Mouse (Mus musculus) cerebellum, adult 9-11 months (tissue): Measurements from ENCODE around the gene Hdac9.

Experiments
- DNase-seq: peaks from one replicate; pipeline ENCODE4 v3.0.0; 2022

Hdac9 gene

GRCm38 (mm10) chr12:34579220-34579619, 337.7 kb downstream of the Hdac9 start:
- no peak for DNase-seq

DNA sequence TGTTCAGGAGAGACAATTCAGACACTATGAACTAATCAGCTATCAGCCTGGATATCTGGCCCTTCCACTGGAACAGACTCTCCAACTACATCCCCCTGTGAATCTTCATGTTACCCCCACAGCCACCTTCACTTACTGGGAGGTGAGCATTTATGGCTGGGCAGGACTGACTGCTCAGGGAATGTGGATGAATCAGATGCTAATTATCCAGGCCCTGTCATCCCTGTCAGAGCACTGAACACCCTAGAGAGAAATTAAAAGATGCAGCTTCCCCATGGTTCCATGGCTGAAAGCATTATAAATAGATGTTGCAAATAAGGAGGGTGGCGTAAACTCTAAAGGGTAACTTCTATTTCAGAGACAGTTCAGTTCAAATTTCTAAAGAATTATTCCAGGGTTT, 345.8 kb downstream of the Hdac9 start:
- DNase-seq = no peak

DNA sequence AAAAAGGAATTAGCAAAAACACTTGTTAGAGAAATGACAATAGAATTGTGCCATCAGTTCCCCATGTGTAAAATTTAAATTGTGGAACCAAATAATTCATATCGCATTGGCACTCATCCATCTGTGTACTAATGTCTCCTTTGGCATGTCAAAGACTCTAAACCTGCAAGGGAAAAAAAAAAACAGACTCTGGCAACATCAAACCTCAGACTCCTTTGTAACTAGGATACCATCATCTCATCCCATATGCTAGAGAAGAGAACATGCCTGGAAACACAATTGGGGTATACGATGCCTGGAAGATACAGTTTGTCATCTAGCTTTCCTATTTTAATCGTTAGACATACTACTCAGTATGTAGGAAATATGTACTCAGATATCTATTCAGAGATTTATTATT, 347.4 kb downstream of the Hdac9 start:
- no peak for DNase-seq

- no peak for DNase-seq
Observed at GRCm38 (mm10) chr12:34569052-34569451, 347.8 kb downstream of the Hdac9 start.

- no peak for DNase-seq
Observed at GRCm38 (mm10) chr12:34562331-34562730, 354.6 kb downstream of the Hdac9 start.

GRCm38 (mm10) chr12:34559001-34559400, 357.9 kb downstream of the Hdac9 start:
- no peak for DNase-seq

- no peak for DNase-seq
Observed at GRCm38 (mm10) chr12:34554803-34555202, 362.1 kb downstream of the Hdac9 start.

- DNase-seq = no peak
Observed at GRCm38 (mm10) chr12:34550268-34550667, 366.6 kb downstream of the Hdac9 start.

DNA sequence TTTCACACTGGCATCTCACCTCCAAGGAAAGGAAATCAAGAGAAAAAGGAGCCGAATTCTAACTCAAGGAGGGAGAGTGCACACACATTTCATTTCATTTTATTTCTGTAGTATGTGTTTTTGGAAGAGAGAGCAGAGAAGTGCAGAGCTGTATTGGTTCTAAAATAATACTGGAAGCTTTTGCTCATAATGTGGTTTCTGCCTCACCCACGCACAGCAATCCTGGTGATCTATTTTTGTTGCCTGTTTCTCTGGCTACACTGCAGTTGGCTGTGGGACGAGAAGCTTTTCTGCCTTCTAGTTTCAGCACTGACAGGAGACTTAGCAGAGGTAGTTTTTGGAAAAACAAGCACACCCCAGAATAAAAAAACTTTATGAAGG, 387.7 kb downstream of the Hdac9 start:
- peak; percentile 30 for DNase-seq

DNA sequence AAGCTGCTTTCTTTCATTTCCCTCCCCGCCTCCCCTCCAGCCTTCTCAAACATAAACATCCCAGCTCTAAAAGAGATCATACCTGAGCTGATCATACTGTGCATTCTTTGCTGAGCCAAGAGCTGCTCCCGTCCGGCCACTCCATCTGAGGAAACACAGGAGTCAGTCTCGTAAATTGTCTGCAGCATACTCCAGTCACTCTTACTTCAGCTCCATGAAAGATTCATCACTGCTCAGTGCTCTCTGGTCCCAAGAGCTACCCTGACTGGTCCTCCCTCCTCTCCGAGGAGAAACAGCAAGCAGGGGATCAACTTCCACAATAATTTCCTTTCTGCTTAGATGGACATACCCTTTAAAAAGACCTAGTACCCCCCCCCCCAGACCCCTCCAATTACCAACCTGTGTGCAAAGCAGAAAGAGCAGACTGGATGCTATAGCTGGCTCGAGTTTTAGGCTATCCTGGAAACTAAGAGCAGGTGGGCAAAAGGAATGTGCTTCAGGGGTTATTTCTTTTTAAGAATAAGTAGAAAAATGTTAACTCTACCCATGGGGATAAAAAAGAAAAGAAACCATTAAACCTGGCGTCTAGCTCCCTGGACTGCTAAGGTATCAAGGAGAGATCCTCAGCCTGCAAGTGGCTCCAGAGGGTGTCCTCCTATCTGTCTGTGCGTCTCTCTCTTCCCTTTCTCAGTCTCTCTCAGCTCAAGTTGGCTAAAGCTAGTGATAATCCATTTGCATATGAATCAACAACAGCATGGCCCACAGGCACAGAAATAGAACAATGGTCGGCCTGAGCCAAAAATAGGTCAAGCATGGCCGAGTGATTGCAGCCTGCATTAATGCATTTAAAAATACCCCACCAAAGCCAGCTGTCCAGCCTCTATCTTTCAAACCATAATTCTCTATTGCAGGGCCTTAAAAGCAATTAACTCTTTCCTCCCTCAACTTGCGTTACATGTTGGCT, 388.4 kb downstream of the Hdac9 start:
- DNase-seq = peak; percentile 46

DNA sequence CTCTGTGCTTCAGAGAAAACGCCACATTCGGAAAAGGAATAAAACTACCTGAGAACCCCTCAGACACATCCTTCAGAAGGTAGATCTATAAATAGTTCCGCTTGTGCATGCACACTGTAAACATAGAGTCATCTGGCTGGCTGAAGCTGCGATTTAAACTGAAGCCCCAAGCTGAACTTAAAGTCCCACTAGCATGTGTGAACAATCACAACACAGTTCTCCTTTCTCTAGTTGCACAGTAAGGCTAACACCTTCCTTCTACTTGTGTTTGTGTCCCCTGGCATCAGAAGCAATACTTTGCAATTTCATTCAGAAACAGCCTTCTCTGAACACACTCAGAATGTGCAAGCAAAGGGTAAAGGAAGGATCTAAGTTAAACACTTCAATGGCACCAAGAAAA, 389.1 kb downstream of the Hdac9 start:
- DNase-seq = no peak

DNA sequence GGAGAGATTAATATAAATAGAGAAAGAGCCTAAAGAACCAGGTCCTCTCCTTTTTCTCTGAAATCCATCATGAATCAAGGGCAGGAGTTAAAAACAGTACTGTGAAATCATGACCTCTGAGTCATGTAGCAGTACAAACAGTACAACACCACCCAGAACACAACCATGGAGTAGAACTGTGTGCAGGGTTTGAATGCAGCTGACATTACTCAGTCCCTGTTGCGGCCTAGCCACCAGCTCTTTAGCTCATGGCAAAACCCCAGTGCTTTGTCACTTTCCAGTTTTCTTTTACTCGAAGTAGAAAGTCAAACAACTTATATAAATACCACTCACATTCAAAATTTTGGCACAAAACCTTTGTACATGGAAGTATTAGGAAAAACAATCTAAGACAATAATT, 395.4 kb downstream of the Hdac9 start:
- no peak for DNase-seq

- no peak for DNase-seq
Observed at GRCm38 (mm10) chr12:34516769-34517562, 399.9 kb downstream of the Hdac9 start.

DNA sequence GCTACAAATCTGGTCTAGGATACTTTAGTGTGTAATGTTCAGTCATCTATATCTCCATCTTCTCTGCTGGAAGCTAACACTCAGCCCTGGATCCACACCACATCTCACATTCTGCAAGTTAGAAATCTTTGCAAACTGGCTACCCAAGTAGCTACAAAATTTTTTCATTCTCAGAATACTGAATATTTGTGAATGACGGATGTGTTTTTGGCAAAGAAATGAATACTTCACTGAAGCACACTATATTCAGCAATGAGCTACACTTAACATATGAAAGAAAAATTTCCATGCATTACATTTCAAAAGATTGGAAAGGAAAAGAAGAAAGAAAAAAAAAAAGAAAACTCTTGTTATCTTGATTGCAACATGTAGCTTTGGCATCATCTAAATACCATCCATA, 410.6 kb downstream of the Hdac9 start:
- no peak for DNase-seq

GRCm38 (mm10) chr12:34498751-34499626, 417.9 kb downstream of the Hdac9 start:
- no peak for DNase-seq

GRCm38 (mm10) chr12:34498331-34498730, 418.6 kb downstream of the Hdac9 start:
- DNase-seq = no peak

GRCm38 (mm10) chr12:34497702-34498101, 419.2 kb downstream of the Hdac9 start:
- DNase-seq = no peak

DNA sequence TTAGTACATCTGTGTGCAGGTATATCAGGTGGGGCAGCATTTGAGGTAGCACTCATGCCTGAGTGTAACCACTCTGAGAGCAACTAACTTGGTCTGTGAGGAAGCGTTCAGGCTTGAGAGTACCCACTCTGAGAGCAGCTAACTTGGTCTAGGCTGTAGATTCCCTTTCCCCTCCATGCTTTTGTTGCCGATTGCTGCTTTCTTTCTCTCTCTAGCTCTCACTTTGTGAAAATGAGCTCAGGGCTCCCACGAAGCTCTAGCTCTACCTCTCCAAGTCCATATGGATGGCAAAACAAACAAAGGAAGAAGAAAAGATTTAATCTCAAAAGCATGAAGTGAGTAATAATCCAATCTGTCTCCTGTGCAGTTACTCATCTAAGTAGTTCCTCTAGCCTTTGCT, 421.0 kb downstream of the Hdac9 start:
- DNase-seq = no peak

GRCm38 (mm10) chr12:34489629-34490028, 427.3 kb downstream of the Hdac9 start:
- no peak for DNase-seq

DNA sequence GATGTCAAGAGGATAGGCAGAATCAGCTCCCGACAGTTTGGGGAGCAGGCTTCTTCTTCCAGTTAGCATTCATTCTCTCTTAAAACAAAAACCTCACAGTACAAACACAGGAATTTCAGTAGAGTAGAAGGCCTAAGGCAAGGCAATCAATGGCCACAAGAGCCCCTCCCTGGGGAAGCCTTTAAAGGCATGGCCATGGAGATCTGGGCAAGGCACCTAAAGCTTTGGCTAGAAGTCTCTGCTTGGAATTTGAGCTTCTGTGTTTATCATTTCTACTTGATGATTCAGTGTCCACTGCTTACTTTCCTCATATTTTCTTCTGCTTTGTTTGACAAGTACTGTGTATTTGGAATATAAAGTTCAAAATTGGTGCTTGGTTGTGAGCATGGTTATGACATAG, 429.2 kb downstream of the Hdac9 start:
- no peak for DNase-seq

- DNase-seq = no peak
Observed at GRCm38 (mm10) chr12:34487021-34487420, 429.9 kb downstream of the Hdac9 start.

DNA sequence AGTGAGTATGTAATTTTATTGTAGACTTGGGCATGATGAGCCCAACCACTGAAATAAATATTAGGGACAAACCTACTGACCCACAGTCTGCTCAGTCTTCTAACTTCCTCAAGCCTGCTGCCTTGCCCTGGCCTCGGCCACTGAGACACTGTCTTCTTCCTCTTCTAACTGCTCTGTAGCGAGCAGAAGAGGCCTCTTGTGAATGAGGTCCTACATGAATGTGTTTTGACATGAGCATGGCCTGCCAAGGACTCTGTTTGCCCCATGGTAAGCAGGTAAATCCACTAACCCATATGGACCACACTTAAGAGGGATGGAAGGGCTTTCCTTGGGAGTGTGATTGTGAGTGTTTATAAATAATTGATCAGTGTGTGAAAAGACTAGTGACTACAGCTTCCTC, 430.9 kb downstream of the Hdac9 start:
- DNase-seq = no peak

DNA sequence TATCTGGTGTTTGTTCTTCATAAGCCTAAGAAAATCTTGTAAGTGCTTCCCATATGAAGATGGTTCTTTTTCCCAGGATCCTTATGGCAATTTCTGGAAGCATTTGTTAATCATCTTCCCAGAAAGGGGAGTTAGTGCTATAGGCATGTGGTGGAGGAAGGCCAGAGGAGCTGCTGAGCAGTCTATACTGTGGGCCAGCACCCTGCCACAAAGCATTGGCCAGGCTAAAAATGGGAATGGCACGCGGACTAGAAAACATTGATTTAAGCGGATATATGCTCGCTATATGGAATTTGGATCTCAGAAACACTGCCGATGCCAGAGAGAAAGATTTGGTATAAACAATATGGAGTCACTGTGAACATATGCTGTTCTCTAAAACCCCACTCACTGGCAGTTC, 435.2 kb downstream of the Hdac9 start:
- no peak for DNase-seq
